Mouse (Mus musculus) midbrain, embryonic 11.5 days (tissue): Measurements from ENCODE around the gene Nrtn. TPM values are rescaled to one million over a fixed set of nuclear protein-coding genes. Genes with fewer than 3 reads are reported as not detected.
A peak's percentile ranks its signal among the peaks of the same experiment; 100 is the strongest.

ENCODE experiments used
- ATAC-seq: fragments of 200-750 bp; cut with Nextera tagmentation; 2 replicates; pipeline ENCODE4 v1.8.0; 2017; ENCODE audit warnings: moderate TSS enrichment, moderate library complexity; ENCODE audit not compliant: low FRiP score
- DNase-seq: peaks from one replicate; pipeline ENCODE4 v3.0.0; 2015; ENCODE audit warnings: low spot score; ENCODE audit errors: missing footprints
- H3K27ac ChIP-seq: fragments of 300-500 bp; sonication (generic); 2 replicates; pipeline ENCODE4 v1.5.1; 2014; ENCODE audit warnings: low read depth, low read length
- H3K27me3 ChIP-seq: fragments of 300-500 bp; sonication (generic); 2 replicates; pipeline ENCODE4 v1.6.1; 2014; ENCODE audit warnings: mild to moderate bottlenecking, low read length, moderate library complexity, mixed read lengths; ENCODE audit not compliant: control insufficient read depth, insufficient read depth
- H3K36me3 ChIP-seq: fragments of 300-500 bp; sonication (generic); 2 replicates; pipeline ENCODE4 v1.6.1; 2014; ENCODE audit warnings: mild to moderate bottlenecking, low read length, moderate library complexity, mixed read lengths; ENCODE audit not compliant: control insufficient read depth, insufficient read depth
- H3K4me1 ChIP-seq: fragments of 300-500 bp; sonication (generic); 2 replicates; pipeline ENCODE4 v1.6.1; 2014; ENCODE audit warnings: low read length; ENCODE audit not compliant: control insufficient read depth, insufficient read depth
- H3K4me2 ChIP-seq: fragments of 300-500 bp; sonication (generic); 2 replicates; pipeline ENCODE4 v1.6.1; 2014; ENCODE audit warnings: mild to moderate bottlenecking, moderate library complexity
- H3K4me3 ChIP-seq: fragments of 300-500 bp; sonication (generic); 2 replicates; pipeline ENCODE4 v1.5.1; 2014; ENCODE audit warnings: low read depth, low read length
- H3K9ac ChIP-seq: fragments of 300-500 bp; sonication (generic); 2 replicates; pipeline ENCODE4 v1.6.1; 2014; ENCODE audit warnings: low read length
- H3K9me3 ChIP-seq: fragments of 300-500 bp; sonication (generic); 2 replicates; pipeline ENCODE4 v1.6.1; 2016; ENCODE audit warnings: low read length; ENCODE audit not compliant: control insufficient read depth
- WGBS: fragments of 180-500 bp; shearing (Covaris S2); extraction: QIAGEN DNeasy Blood & Tissue Kit; methylation state at CpG from one replicate; pipeline ENCODE4 v1.1.7; 2014; 5-methylcytosine and 5-hydroxymethylcytosine counted together
- polyA plus RNA-seq: library from polyadenylated mRNA; unstranded; fragments of >200 nt; fragmentation: Nextera tagmentation; extraction: Ambion mirVana; gene quantifications from 2 replicates; pipeline ENCODE4 v1.2.1, GENCODE M21; 2014

Nrtn gene
- 7.4 and 9.1 TPM in 2 replicates for polyA plus RNA-seq

DNA sequence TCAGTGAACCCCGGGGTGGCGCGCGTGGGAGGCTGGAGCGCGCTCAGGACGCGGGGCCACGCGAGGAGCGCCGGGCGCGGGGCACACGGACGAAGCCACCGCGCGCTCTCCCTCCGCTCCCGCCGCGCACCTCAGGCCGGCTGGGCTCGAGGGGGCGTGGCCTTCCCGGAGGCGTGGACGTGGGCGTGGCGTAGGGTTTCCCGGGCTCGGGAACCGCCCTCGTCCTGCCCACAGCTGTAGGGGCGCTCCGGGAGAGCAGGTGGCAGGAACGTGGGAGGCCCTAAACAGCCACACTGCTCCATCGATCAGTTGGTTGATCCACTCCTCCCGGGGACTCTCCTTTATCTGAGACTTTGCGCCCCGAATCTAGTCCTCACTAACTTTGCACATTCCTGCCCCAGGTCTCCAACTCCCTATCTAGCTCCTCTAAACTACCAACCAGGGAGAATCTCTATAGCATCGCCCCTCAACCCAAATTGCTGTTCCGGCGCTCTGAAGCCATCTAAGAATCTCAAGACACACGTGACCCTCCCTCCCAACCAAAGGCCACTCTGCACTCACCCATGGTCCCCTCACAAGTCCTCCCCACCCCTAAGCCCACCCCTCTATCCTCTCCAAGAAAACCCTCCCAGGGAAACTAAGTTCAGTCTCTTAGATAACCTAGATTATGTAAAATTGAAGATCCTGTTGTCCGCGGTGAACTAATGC, at the start of gene Nrtn:
TSS of gene Nrtn (minus strand) at position 115 of the 708 bp plus-strand sequence.
- peak within 1 kb of the TSS; percentile 38 for H3K4me3 ChIP-seq

DNA sequence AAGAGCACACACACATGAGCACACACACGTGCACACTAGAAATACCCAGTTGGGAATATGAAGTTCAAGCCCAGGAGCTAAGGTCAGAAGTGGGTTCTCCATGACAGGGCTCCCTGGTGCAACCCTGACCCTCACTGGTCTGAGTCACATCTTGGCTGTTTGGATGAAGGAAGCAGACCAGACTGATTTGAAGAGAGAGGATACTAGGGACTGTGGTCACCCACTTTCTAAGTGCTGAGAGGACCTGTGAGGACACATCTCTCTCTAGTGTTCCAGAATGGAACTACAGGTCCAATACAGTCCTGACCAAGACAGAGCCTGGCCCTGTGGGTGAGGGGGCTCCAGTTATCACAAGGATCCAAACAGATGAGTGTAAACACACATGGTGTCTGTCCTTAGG, 48.5 kb upstream of the Nrtn start:
- no peak for ATAC-seq
- Histone ChIP-seq H3K9ac (no peak overlapping the region), H3K4me3 (no peak overlapping the region), H3K4me2 (no peak overlapping the region), H3K9me3 (no peaks in the 10 kb centered on the region), H3K27ac (no peak overlapping the region), H3K27me3 (peaks cover 5% of the 10 kb centered on the region; the same call in 1 of the 2 replicates), H3K4me1 (peaks cover 12% of the 10 kb centered on the region), H3K36me3 (no peaks in the 10 kb centered on the region)
- no peak for DNase-seq
- WGBS: 87% methylated on average over 1 of the region's 1 CpGs

More for the DNA sequence above, at the start of gene Nrtn:
- Histone ChIP-seq H3K9ac (peak within 1 kb of the TSS; percentile 60), H3K27me3 (peaks cover 52% of the 10 kb centered on the region), H3K4me1 (peaks cover 22% of the 10 kb centered on the region), H3K9me3 (no peaks in the 10 kb centered on the region), H3K36me3 (no peaks in the 10 kb centered on the region), H3K27ac (no peak within 1 kb of the TSS), H3K4me2 (peak within 1 kb of the TSS; percentile 74)
- peak; percentile 64 for ATAC-seq
- WGBS: under 1% methylated on average over 46 of the region's 48 CpGs
- DNase-seq: peak; percentile 98

- Histone ChIP-seq H3K9ac (no peak overlapping the region), H3K27ac (no peak overlapping the region), H3K4me1 (peaks cover 4% of the 10 kb centered on the region), H3K4me3 (no peak overlapping the region), H3K27me3 (peaks cover 5% of the 10 kb centered on the region; the same call in 1 of the 2 replicates), H3K36me3 (no peaks in the 10 kb centered on the region), H3K9me3 (no peaks in the 10 kb centered on the region), H3K4me2 (no peak overlapping the region)
- 86% methylated on average over 5 of the region's 5 CpGs for WGBS
- no peak for DNase-seq
- no peak for ATAC-seq
These were observed 47.6 kb upstream of the Nrtn start for GRCm38 (mm10) chr17:56804952-56805351.

DNA sequence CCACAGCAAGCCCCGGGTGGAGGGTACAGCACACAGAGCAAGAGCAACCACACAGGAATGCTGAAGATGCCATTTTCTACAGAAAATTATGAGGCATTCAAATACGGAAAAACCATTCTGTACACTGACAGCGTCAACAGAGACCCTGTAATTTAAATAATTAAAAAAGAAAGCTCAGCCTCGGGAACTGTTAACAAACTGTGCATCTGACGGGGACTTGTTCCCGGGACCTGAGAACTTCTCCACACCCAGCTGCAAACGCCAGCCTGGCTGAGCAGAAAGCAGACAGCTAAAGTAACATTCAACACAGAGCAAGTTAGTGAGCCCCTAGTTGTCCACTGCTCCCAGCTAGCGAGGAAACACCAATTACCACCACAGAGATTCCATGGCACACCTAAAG, 44.7 kb upstream of the Nrtn start:
- no peaks in the 10 kb centered on the region for H3K27me3 ChIP-seq
- no peak overlapping the region for H3K9ac ChIP-seq
- no peaks in the 10 kb centered on the region for H3K36me3 ChIP-seq
- ATAC-seq (no peak), DNase-seq (no peak)
- no peak overlapping the region for H3K27ac ChIP-seq
- H3K4me3 ChIP-seq: no peak overlapping the region
- no peak overlapping the region for H3K4me2 ChIP-seq
- no peaks in the 10 kb centered on the region for H3K9me3 ChIP-seq
- no peaks in the 10 kb centered on the region for H3K4me1 ChIP-seq
- 87% methylated on average over 8 of the region's 8 CpGs for WGBS

GRCm38 (mm10) chr17:56799276-56799675, 41.9 kb upstream of the Nrtn start:
- ATAC-seq: no peak
- 86% methylated on average over 3 of the region's 3 CpGs for WGBS
- no peak overlapping the region for H3K27ac ChIP-seq

GRCm38 (mm10) chr17:56793614-56794319, 36.4 kb upstream of the Nrtn start:
- H3K4me2 ChIP-seq: no peak overlapping the region
- H3K27ac ChIP-seq: no peak overlapping the region
- ATAC-seq: no peak
- no peak for DNase-seq
- WGBS: 66% methylated on average over 6 of the region's 6 CpGs
- no peak overlapping the region for H3K4me3 ChIP-seq
- H3K27me3 ChIP-seq: no peaks in the 10 kb centered on the region
- H3K9me3 ChIP-seq: no peaks in the 10 kb centered on the region
- H3K36me3 ChIP-seq: no peaks in the 10 kb centered on the region
- no peak overlapping the region for H3K9ac ChIP-seq
- H3K4me1 ChIP-seq: no peaks in the 10 kb centered on the region

More at GRCm38 (mm10) chr17:56799276-56799675, 41.9 kb upstream of the Nrtn start:
- Histone ChIP-seq H3K9me3 (no peaks in the 10 kb centered on the region), H3K36me3 (no peaks in the 10 kb centered on the region), H3K27me3 (no peaks in the 10 kb centered on the region), H3K4me2 (no peak overlapping the region), H3K9ac (no peak overlapping the region), H3K4me1 (no peaks in the 10 kb centered on the region), H3K4me3 (no peak overlapping the region)
- DNase-seq: no peak

DNA sequence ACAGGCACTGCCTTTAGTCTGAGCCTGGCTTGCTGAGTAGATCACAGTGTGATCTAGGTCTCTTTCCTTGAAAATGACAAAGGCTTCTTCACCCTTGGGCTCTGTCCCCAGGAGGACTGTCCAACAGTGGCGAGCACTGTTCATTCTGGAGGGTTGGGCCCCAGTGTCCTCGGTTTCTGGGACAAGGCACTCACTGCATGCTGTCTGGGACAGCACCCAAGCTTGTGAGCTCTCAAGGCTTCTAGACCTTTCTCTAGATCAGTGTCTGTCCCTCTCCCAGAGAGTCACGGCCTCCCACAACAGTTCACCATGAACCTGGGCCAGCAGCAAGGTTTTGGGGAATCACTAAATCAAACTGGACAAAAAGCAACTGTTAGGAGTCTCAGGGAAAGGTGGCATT, 35.3 kb upstream of the Nrtn start:
- no peak overlapping the region for H3K9ac ChIP-seq
- ATAC-seq: no peak
- no peak overlapping the region for H3K4me2 ChIP-seq
- no peak overlapping the region for H3K4me3 ChIP-seq
- no peak overlapping the region for H3K27ac ChIP-seq
- no peaks in the 10 kb centered on the region for H3K9me3 ChIP-seq
- H3K27me3 ChIP-seq: no peaks in the 10 kb centered on the region
- WGBS: 79% methylated on average over 3 of the region's 3 CpGs
- H3K4me1 ChIP-seq: no peaks in the 10 kb centered on the region
- DNase-seq: no peak
- H3K36me3 ChIP-seq: no peaks in the 10 kb centered on the region

DNA sequence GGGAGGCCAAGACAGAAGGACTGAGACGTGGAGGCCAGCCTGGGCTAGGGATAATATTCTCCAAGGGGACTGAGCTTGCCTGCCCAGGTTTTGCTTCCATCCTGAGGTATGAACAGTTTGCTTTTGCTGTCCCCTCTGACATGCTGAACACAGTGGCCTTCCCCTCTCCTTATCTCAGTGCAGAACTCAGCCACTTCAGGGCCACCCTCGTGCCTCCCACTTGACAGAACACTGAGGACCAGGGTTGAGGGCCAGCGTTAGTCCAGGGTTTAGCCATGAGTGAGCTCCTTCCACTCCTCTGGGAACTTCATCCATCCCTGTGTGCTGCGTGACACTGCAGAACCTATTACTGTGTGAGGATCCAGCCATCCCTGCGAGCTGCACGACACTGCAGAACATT, 32.0 kb upstream of the Nrtn start:
- Histone ChIP-seq H3K27ac (no peak overlapping the region), H3K36me3 (no peaks in the 10 kb centered on the region), H3K27me3 (no peaks in the 10 kb centered on the region), H3K4me3 (no peak overlapping the region), H3K4me1 (no peaks in the 10 kb centered on the region), H3K4me2 (no peak overlapping the region), H3K9me3 (no peaks in the 10 kb centered on the region), H3K9ac (no peak overlapping the region)
- DNase-seq (no peak), ATAC-seq (no peak)
- WGBS: 92% methylated on average over 6 of the region's 6 CpGs

- ATAC-seq (no peak), DNase-seq (no peak)
- Histone ChIP-seq H3K4me2 (no peak overlapping the region), H3K27ac (no peak overlapping the region), H3K9ac (no peak overlapping the region), H3K9me3 (no peaks in the 10 kb centered on the region), H3K27me3 (no peaks in the 10 kb centered on the region), H3K4me1 (no peaks in the 10 kb centered on the region), H3K4me3 (no peak overlapping the region), H3K36me3 (no peaks in the 10 kb centered on the region)
- 87% methylated on average over 3 of the region's 3 CpGs for WGBS
These were observed 31.6 kb upstream of the Nrtn start for GRCm38 (mm10) chr17:56788886-56789285.
